Mouse (Mus musculus) liver, adult 2 months (tissue): ENCODE data around the gene Rita1.

Source experiments
- CTCF ChIP-seq: fragments of 200-500 bp; IDR thresholded peaks from 2 replicates; pipeline ENCODE4 v1.5.1; 2011; ENCODE audit warnings: low read depth, low read length, control low read depth
- POLR2A ChIP-seq: fragments of 200-500 bp; IDR thresholded peaks from 2 replicates; pipeline ENCODE4 v1.6.1; 2011; ENCODE audit warnings: low read length, control low read depth; ENCODE audit not compliant: insufficient read depth; ENCODE audit errors: extremely low read depth

DNA sequence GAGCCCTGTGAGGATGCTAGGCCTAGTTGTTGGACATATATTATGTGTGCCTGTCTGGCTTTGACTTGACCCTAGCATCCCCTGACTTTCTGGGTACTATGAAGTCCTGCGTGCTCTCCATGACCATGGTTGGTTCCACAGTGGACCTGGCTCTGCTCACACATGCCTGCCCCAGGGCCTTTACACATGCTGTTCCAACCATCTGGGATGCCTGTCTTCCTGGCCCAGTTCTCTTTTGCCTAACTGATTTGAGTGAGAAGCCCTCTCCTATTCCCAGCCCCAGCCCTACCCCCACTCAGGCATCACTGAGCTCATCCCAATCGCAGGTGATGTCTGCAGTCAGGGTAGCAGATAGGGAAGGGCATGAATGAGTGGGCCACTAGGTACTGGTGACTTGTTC is 41.5 kb upstream of the Rita1 start:
- TF ChIP-seq POLR2A: no peak
- no peak for TF ChIP-seq CTCF
